Mouse (Mus musculus) embryonic facial prominence, embryonic 15.5 days (tissue): ENCODE measurements around the gene Acox2. TPM values are rescaled to one million over a fixed set of nuclear protein-coding genes. Genes with fewer than 3 reads are reported as not detected.

ENCODE experiments used
- ATAC-seq: fragments of 200-750 bp; cut with Nextera tagmentation; 2 replicates; pipeline ENCODE4 v1.8.0; 2017; ENCODE audit warnings: low read depth, moderate TSS enrichment; ENCODE audit not compliant: insufficient number of reproducible peaks, low FRiP score, low TSS enrichment
- H3K27ac ChIP-seq: fragments of 300-500 bp; sonication (generic); replicated peaks from 2 replicates; pipeline ENCODE4 v1.5.1; 2015; ENCODE audit warnings: mild to moderate bottlenecking, inconsistent platforms
- H3K27me3 ChIP-seq: fragments of 300-500 bp; sonication (generic); 2 replicates; pipeline ENCODE4 v1.6.1; 2015; ENCODE audit warnings: inconsistent platforms
- H3K36me3 ChIP-seq: fragments of 300-500 bp; sonication (generic); 2 replicates; pipeline ENCODE4 v1.6.1; 2015; ENCODE audit warnings: mild to moderate bottlenecking, inconsistent platforms
- H3K4me1 ChIP-seq: fragments of 300-500 bp; sonication (generic); 2 replicates; pipeline ENCODE4 v1.6.1; 2015; ENCODE audit warnings: inconsistent platforms
- H3K4me2 ChIP-seq: fragments of 300-500 bp; sonication (generic); replicated peaks from 2 replicates; pipeline ENCODE4 v1.6.1; 2015; ENCODE audit warnings: mild to moderate bottlenecking, inconsistent platforms
- H3K4me3 ChIP-seq: fragments of 300-500 bp; sonication (generic); replicated peaks from 2 replicates; pipeline ENCODE4 v1.5.1; 2015; ENCODE audit warnings: mild to moderate bottlenecking, inconsistent platforms
- H3K9ac ChIP-seq: fragments of 300-500 bp; sonication (generic); 2 replicates; pipeline ENCODE4 v1.6.1; 2015; ENCODE audit warnings: inconsistent platforms
- H3K9me3 ChIP-seq: fragments of 300-500 bp; sonication (generic); replicated peaks from 2 replicates; pipeline ENCODE4 v1.6.1; 2016; ENCODE audit warnings: inconsistent platforms
- WGBS: fragments of 180-500 bp; shearing (Covaris S2); methylation state at CpG from one replicate; pipeline ENCODE4 v1.1.7; 2015; 5-methylcytosine and 5-hydroxymethylcytosine counted together
- polyA plus RNA-seq: library from polyadenylated mRNA; unstranded; fragments of >200 nt; fragmentation: Nextera tagmentation; extraction: Ambion mirVana; gene quantifications from 2 replicates; pipeline ENCODE4 v1.2.1, GENCODE M21; 2015

Gene Acox2
- polyA plus RNA-seq, 1 experiment from 2014 or later, result 3.7 TPM

DNA sequence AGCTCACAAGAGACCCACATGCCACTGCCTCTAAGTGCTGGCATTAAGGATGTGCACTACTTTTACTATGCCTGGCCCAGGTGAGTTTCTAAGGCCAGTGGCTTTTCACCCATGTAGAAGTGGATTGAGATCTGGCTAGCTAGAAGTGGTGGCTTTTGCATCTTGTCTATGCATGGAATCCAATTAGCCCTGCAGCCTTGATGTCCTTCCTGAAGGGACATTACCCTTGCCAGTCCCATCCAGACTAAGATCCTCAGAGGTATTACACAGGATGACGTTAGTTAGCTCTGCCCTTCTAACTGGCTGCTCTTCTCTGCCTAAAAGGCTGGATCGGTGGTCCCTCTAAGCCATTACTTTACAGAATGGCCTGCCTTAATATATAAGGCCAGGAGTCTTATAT, 46.2 kb downstream of the Acox2 start:
- H3K9me3 ChIP-seq, result no peaks in the 10 kb centered on the region
- H3K27me3 ChIP-seq, result no peaks in the 10 kb centered on the region
- H3K4me3 ChIP-seq, result no peak overlapping the region
- WGBS, result 77% methylated on average over 2 of the region's 2 CpGs
- no peak overlapping the region for H3K27ac ChIP-seq
- no peak for ATAC-seq
- H3K9ac ChIP-seq, result no peak overlapping the region
- H3K36me3 ChIP-seq, result no peaks in the 10 kb centered on the region
- H3K4me1 ChIP-seq, result peaks cover 8% of the 10 kb centered on the region; the same call in 1 of the 2 replicates
- no peak overlapping the region for H3K4me2 ChIP-seq

DNA sequence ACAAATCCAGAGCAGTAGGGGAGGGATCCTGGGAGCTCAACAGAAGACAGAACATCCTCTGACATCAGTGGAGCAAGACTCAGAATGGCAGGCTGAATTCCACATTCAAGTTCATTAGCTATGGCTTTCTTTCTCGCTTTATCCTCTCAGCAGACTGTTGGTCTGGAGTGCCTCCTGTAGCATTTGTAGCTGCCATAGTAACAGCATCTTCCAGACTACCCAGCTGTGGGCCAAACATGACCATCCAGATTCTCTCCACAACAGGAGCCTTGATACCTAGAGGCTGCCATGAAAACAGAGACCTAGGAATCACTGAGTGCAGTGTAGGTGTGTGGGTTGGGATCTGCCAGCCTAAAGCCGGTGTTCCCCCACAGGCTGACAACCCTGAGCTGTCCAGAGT, 49.3 kb downstream of the Acox2 start:
- Histone ChIP-seq H3K4me1 (no peaks in the 10 kb centered on the region), H3K9me3 (no peaks in the 10 kb centered on the region), H3K27ac (no peak overlapping the region), H3K9ac (no peak overlapping the region), H3K36me3 (no peaks in the 10 kb centered on the region), H3K27me3 (no peaks in the 10 kb centered on the region), H3K4me2 (no peak overlapping the region), H3K4me3 (no peak overlapping the region)
- ATAC-seq, result no peak
- WGBS, result 83% methylated on average over 2 of the region's 2 CpGs

DNA sequence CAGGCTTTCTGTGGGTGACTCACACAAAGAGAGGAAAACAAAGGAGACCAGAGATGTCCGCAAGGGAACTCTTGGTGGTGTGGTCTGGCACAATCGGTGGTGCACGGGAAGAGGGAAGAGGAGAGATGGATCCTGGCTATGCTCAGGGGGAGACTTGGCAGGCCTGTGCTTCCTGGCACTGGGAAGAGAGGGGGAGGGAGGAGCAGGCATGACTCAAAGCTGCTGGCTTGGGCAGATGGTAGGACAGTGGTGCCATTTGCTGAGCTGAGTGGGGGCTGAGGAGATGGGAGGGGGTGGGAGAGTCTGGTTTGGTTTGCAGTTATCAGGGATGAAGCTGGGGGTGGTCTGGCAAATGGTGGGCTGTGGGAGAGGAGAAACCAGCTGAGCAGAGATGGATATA, 50.3 kb downstream of the Acox2 start:
- H3K4me3 ChIP-seq, result no peak overlapping the region
- 83% methylated on average over 3 of the region's 3 CpGs for WGBS

DNA sequence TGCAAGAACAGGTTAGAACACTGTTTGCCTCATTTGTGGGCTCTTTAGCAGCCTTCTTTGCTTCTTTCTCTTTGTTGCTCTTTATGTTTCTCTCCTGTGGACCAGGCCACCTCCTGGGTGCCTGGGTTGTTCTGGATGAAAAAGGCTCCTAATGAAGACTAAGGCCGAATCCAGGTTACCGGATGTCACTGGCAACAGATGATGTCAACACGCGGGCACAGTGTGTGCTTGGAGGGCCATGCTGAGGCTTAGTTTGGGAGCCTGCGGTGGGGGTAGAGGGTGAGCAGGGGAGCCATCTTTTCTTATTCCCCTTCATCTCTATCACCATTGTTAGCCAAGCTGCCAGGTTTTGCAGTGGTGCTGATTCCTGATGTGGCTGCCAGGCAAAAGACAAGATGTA, 51.6 kb downstream of the Acox2 start:
- H3K27me3 ChIP-seq, result no peaks in the 10 kb centered on the region
- no peaks in the 10 kb centered on the region for H3K4me1 ChIP-seq
- no peak overlapping the region for H3K4me2 ChIP-seq
- no peaks in the 10 kb centered on the region for H3K36me3 ChIP-seq
- no peak overlapping the region for H3K4me3 ChIP-seq
- WGBS, result 72% methylated on average over 5 of the region's 5 CpGs
- no peak overlapping the region for H3K27ac ChIP-seq
- no peak for ATAC-seq
- H3K9me3 ChIP-seq, result no peaks in the 10 kb centered on the region
- no peak overlapping the region for H3K9ac ChIP-seq

More for the DNA sequence above, 50.3 kb downstream of the Acox2 start:
- H3K27me3 ChIP-seq, result no peaks in the 10 kb centered on the region
- no peak overlapping the region for H3K27ac ChIP-seq
- no peak overlapping the region for H3K4me2 ChIP-seq
- H3K4me1 ChIP-seq, result no peaks in the 10 kb centered on the region
- H3K9ac ChIP-seq, result no peak overlapping the region
- H3K36me3 ChIP-seq, result no peaks in the 10 kb centered on the region
- H3K9me3 ChIP-seq, result no peaks in the 10 kb centered on the region
- no peak for ATAC-seq

DNA sequence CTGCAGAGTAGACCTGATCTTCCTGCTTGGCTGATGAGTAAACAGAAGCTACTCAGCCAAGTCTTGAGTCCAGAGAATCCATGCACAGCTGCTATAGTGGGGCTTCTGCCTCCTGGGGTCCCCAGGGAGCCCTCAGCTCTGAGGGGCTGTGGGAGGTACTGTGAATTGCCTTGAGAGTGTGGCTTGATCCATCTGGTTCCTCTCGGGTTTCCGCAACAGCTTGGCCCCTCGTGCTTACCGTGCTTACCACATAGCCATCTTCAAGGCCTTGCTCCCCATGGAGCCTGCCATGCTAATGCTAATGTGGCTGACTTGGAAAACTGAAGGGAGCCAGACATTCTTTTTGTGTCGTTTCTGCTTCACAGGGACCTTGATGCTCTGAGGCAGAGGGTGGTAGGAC, 52.0 kb downstream of the Acox2 start:
- WGBS, result 22% methylated on average over 5 of the region's 5 CpGs
- no peaks in the 10 kb centered on the region for H3K27me3 ChIP-seq
- H3K4me2 ChIP-seq, result no peak overlapping the region
- no peak overlapping the region for H3K9ac ChIP-seq
- no peaks in the 10 kb centered on the region for H3K36me3 ChIP-seq
- H3K27ac ChIP-seq, result no peak overlapping the region
- H3K4me3 ChIP-seq, result no peak overlapping the region
- ATAC-seq, result peak; percentile 60
- H3K4me1 ChIP-seq, result no peaks in the 10 kb centered on the region
- H3K9me3 ChIP-seq, result no peaks in the 10 kb centered on the region

DNA sequence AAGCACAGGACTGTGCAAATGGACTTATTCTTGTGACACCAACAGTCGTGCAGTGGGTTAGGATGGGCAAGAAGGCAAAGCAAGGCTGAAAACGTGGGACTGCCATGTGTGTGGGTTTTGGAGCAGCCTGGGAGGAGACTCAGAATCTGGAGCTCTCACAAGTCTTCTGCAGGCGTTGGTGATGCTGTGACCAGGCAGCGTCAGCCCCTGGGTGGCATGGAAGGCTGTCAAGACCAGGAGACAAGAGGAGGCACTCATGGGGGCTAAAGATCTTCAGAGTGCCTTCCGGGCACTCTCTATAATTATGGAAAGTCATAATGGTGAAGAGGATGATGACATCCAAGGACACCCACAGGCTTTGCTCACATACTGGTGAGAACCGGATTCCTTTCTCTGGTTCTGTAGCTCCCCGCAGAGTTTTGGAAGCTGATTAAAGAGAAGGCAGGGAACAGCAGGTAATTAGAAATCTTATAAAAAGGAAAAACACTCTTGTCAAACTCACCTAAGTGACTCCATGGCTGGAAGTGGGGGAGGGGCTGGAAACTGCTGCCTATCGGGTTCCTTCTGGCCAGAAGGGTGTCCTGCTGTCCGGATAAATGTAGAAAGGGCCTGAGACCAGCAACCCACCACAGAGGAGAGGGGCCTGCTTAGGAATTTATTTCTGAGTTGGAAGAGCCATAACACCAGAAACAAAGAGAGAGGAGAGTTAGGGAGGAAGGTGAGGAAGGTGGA, 52.8 kb downstream of the Acox2 start:
- H3K4me1 ChIP-seq, result no peaks in the 10 kb centered on the region
- H3K27ac ChIP-seq, result no peak overlapping the region
- H3K36me3 ChIP-seq, result no peaks in the 10 kb centered on the region
- H3K9me3 ChIP-seq, result no peaks in the 10 kb centered on the region
- H3K4me2 ChIP-seq, result no peak overlapping the region
- no peaks in the 10 kb centered on the region for H3K27me3 ChIP-seq
- ATAC-seq, result no peak
- no peak overlapping the region for H3K4me3 ChIP-seq
- H3K9ac ChIP-seq, result no peak overlapping the region
- 46% methylated on average over 9 of the region's 9 CpGs for WGBS

DNA sequence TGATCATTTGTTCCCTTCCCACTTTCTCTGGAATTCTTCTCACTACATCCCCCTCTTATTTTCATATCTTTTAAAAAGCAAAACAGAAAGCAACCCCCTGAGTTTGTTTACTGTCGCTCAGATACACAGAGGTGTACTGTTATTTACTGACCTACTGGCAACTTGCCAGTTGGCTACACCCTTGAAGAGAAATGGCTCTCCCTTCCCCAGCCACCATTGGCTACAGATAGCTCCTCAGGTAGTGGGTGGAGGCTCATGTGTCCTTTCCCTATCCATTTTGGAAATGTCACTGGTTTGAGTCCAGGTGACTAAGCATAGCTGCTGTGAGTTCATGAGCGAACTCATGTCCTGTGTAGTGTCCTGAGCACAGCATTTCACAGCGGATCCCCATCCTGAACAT, 57.4 kb downstream of the Acox2 start:
- H3K36me3 ChIP-seq, result no peaks in the 10 kb centered on the region
- 58% methylated on average over 3 of the region's 3 CpGs for WGBS
- no peaks in the 10 kb centered on the region for H3K9me3 ChIP-seq
- H3K27me3 ChIP-seq, result no peaks in the 10 kb centered on the region
- ATAC-seq, result no peak
- no peak overlapping the region for H3K27ac ChIP-seq
- no peak overlapping the region for H3K4me3 ChIP-seq
- no peak overlapping the region for H3K4me2 ChIP-seq
- no peak overlapping the region for H3K9ac ChIP-seq
- H3K4me1 ChIP-seq, result no peaks in the 10 kb centered on the region

DNA sequence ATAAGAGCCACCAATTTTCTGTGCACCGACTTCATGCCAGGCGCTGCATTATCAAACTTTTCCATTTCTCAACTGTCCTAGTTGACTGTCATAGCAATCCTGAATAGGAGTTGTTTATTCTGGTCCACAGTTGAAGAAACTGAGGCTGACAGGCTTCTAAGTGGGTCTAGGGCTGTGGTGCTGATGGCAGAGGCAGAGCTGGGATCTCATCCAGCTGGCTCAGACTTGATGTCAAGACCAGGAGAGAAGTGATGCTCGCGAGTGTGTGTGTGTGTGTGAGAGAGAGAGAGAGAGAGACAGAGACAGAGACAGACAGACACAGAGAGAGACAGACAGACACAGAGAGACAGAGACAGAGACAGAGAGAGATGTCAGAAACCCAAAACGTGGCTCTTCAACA, 58.4 kb downstream of the Acox2 start:
- Histone ChIP-seq H3K27ac (no peak overlapping the region), H3K4me1 (no peaks in the 10 kb centered on the region), H3K9ac (no peak overlapping the region), H3K4me2 (no peak overlapping the region), H3K36me3 (no peaks in the 10 kb centered on the region), H3K4me3 (no peak overlapping the region), H3K9me3 (no peaks in the 10 kb centered on the region), H3K27me3 (no peaks in the 10 kb centered on the region)
- ATAC-seq, result no peak
- 70% methylated on average over 5 of the region's 5 CpGs for WGBS

DNA sequence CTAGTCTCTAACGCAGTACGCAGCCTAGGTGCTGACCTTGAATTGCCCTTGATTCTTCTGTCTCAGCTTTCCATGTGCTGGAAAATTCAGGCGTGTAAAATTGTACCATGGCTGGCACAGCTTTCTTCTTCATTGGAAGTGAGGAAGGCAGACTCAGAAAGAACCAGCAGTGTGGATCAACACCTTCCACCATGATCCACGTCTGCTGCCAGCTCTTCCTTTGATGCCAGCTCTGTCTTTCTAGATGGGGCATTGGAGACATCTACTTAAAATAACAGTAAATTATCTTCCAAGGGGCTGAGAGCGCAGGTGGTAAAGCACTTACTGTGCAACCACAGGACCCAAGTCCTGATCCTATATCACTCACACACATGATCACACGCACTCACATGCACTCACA, 66.4 kb downstream of the Acox2 start:
- no peak for ATAC-seq
- 84% methylated on average over 6 of the region's 6 CpGs for WGBS
- Histone ChIP-seq H3K36me3 (no peaks in the 10 kb centered on the region), H3K4me2 (no peak overlapping the region), H3K9me3 (no peaks in the 10 kb centered on the region), H3K27me3 (no peaks in the 10 kb centered on the region), H3K9ac (no peak overlapping the region), H3K4me1 (no peaks in the 10 kb centered on the region), H3K27ac (no peak overlapping the region), H3K4me3 (no peak overlapping the region)

DNA sequence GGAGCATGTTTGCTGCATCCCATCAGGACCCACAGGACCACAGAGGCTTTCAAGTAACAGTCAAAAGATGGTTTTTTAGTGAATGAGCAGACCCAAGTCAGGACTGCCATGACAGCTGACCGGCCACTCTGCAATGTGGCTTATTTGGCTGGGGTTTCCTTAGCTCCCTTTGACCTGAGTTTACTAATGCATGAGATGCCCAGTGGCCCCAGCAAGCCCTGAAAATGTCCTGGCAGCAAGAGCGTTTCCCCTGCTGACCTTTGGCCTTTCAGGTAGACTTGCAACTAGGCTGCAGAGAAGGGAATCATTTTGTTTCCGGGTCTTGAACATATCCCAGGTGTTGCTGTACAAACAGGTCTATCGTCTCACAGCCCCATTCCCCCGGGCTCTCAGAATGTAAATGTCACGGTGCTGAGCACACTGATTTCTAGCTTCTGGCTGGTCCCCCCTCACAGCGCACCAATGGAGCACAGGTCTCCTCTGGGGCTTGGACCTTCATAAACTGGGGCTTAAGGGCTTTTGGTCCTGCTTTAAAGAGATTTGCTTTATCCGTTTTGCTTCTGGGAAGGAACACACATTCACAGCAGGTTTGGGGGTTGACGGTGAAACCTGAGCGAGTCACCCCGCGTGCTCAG, 67.7 kb downstream of the Acox2 start:
- no peak for ATAC-seq
- Histone ChIP-seq H3K4me2 (no peak overlapping the region), H3K36me3 (no peaks in the 10 kb centered on the region), H3K4me3 (no peak overlapping the region), H3K4me1 (no peaks in the 10 kb centered on the region), H3K9ac (no peak overlapping the region), H3K27me3 (no peaks in the 10 kb centered on the region), H3K9me3 (no peaks in the 10 kb centered on the region), H3K27ac (no peak overlapping the region)
- 53% methylated on average over 12 of the region's 12 CpGs for WGBS

DNA sequence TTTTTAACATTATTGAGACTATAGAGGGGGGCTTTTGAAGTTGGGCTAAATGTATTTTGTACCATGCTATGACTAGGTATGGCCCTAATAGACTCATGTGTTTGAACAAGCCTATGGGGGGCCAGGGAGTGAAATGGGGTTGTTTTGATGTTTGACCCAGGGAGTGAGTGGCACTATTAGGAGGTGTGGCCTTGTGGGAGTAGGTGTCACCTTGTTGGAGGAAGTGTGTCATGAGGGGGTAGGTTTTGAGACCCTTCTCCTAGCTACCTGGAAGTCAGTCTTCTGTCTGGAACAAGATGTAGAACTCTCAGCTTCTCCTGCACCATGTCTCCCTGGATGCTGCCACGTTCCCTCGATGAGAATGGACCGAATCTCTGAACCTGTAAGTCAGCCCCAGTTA, 68.6 kb downstream of the Acox2 start:
- no peaks in the 10 kb centered on the region for H3K9me3 ChIP-seq
- H3K9ac ChIP-seq, result no peak overlapping the region
- ATAC-seq, result no peak
- no peaks in the 10 kb centered on the region for H3K36me3 ChIP-seq
- H3K27me3 ChIP-seq, result no peaks in the 10 kb centered on the region
- H3K27ac ChIP-seq, result no peak overlapping the region
- 94% methylated on average over 3 of the region's 3 CpGs for WGBS
- no peak overlapping the region for H3K4me2 ChIP-seq
- no peak overlapping the region for H3K4me3 ChIP-seq
- no peaks in the 10 kb centered on the region for H3K4me1 ChIP-seq
